Mouse (Mus musculus) cerebellum, postnatal 14 days (tissue): ENCODE measurements at regions not wholly inside any gene's neighbourhood (a gene's known extent, or its start where the extent isn't known, plus 50 kb on each side); places are given as distances from the start of the nearest gene placed in this dataset.

ENCODE experiments used
- DNase-seq, 2 experiments: peaks; one replicate each; pipeline ENCODE4 v3.0.0; 2021; ENCODE audit warnings: mixed read lengths in 2 of 2

GRCm38 (mm10) chr17:45285621-45286189, 147.8 kb downstream of the Cdc5l start:
- no peak for DNase-seq

- no peak for DNase-seq
Observed at GRCm38 (mm10) chr17:45281554-45281953, 152.0 kb downstream of the Cdc5l start.

- no peak for DNase-seq
Observed at GRCm38 (mm10) chr17:45279811-45280205, 153.7 kb downstream of the Cdc5l start.

GRCm38 (mm10) chr17:45279075-45279810, 154.3 kb downstream of the Cdc5l start:
- no peak for DNase-seq

- DNase-seq = peak; percentile 70 to 85
Observed at GRCm38 (mm10) chr17:45277516-45277915, 156.0 kb downstream of the Cdc5l start.

GRCm38 (mm10) chr17:45276686-45277405, 156.7 kb downstream of the Cdc5l start:
- peak; percentile 61 to 77 for DNase-seq

- peak; percentile 46 to 52 for DNase-seq
Observed at GRCm38 (mm10) chr17:45274894-45275293, 158.6 kb downstream of the Cdc5l start.

- DNase-seq = peak in 1 of 2 experiments; percentile 52
Observed at GRCm38 (mm10) chr17:45266776-45267175, 166.8 kb downstream of the Cdc5l start.

- DNase-seq = no peak
Observed at GRCm38 (mm10) chr17:45265587-45265986, 167.9 kb downstream of the Cdc5l start.

GRCm38 (mm10) chr17:45264434-45264833, 169.1 kb downstream of the Cdc5l start:
- no peak for DNase-seq

GRCm38 (mm10) chr17:45260421-45260820, 173.1 kb downstream of the Cdc5l start:
- no peak for DNase-seq

- DNase-seq = no peak
Observed at GRCm38 (mm10) chr17:45258007-45258406, 175.5 kb downstream of the Cdc5l start.

- DNase-seq = no peak
Observed at GRCm38 (mm10) chr17:45252593-45253230, 180.8 kb downstream of the Cdc5l start.

- peak; percentile 89 to 94 for DNase-seq
Observed at GRCm38 (mm10) chr17:45251034-45251730, 182.4 kb downstream of the Cdc5l start.

- no peak for DNase-seq
Observed at GRCm38 (mm10) chr17:45250450-45250849, 183.1 kb downstream of the Cdc5l start.

- DNase-seq = peak; percentile 43 to 50
Observed at GRCm38 (mm10) chr17:45247142-45248137, 186.1 kb downstream of the Cdc5l start.

- peak; percentile 68 to 77 for DNase-seq
Observed at GRCm38 (mm10) chr17:45244870-45245269, 188.7 kb downstream of the Cdc5l start.

- no peak for DNase-seq
Observed at GRCm38 (mm10) chr17:45243103-45243502, 190.4 kb downstream of the Cdc5l start.

GRCm38 (mm10) chr17:45242076-45242475, 191.5 kb downstream of the Cdc5l start:
- DNase-seq = no peak

GRCm38 (mm10) chr17:45240963-45241543, 192.5 kb downstream of the Cdc5l start:
- DNase-seq = no peak

GRCm38 (mm10) chr17:45240545-45240944, 193.0 kb downstream of the Cdc5l start:
- no peak for DNase-seq
